Mouse (Mus musculus) lung, postnatal 0 days (tissue): Measurements from ENCODE around the gene Ptbp2. TPM values are rescaled to one million over a fixed set of nuclear protein-coding genes. Genes with fewer than 3 reads are reported as not detected.
A peak's percentile ranks its signal among the peaks of the same experiment; 100 is the strongest.

Experiments
- ATAC-seq: fragments of 200-750 bp; cut with Nextera tagmentation; 2 replicates; pipeline ENCODE4 v1.8.0; 2017; ENCODE audit warnings: moderate library complexity
- DNase-seq: peaks from one replicate; pipeline ENCODE4 v3.0.0-alpha.2; 2016; ENCODE audit warnings: low spot score
- H3K27ac ChIP-seq: fragments of 300-500 bp; sonication (generic); 2 replicates; pipeline ENCODE4 v1.5.1; 2014; ENCODE audit warnings: antibody characterized with exemption, mild to moderate bottlenecking, low read length, mixed read lengths
- H3K27me3 ChIP-seq: fragments of 300-500 bp; sonication (generic); replicated peaks from 2 replicates; pipeline ENCODE4 v1.6.1; 2014; ENCODE audit warnings: low read length, mixed read lengths; ENCODE audit not compliant: insufficient read depth
- H3K36me3 ChIP-seq: fragments of 300-500 bp; sonication (generic); 2 replicates; pipeline ENCODE4 v1.6.1; 2014; ENCODE audit warnings: low read length, mixed read lengths; ENCODE audit not compliant: insufficient read depth
- H3K4me1 ChIP-seq: fragments of 300-500 bp; sonication (generic); 2 replicates; pipeline ENCODE4 v1.6.1; 2014; ENCODE audit warnings: antibody characterized with exemption, low read depth, low read length, mixed read lengths; ENCODE audit not compliant: insufficient read depth
- H3K4me2 ChIP-seq: fragments of 300-500 bp; sonication (generic); replicated peaks from 2 replicates; pipeline ENCODE4 v1.6.1; 2014; ENCODE audit warnings: low read depth, mild to moderate bottlenecking, low read length, moderate library complexity, mixed read lengths
- H3K4me3 ChIP-seq: fragments of 300-500 bp; sonication (generic); 2 replicates; pipeline ENCODE4 v1.5.1; 2014; ENCODE audit warnings: low read depth, low read length
- H3K9ac ChIP-seq: fragments of 300-500 bp; sonication (generic); replicated peaks from 2 replicates; pipeline ENCODE4 v1.6.1; 2014; ENCODE audit warnings: low read depth, mild to moderate bottlenecking
- H3K9me3 ChIP-seq: fragments of 300-500 bp; sonication (generic); 2 replicates; pipeline ENCODE4 v1.6.1; 2016; ENCODE audit warnings: low read length, mixed read lengths
- CTCF ChIP-seq: IDR thresholded peaks from 2 replicates; pipeline ENCODE4 v1.5.1; 2016; ENCODE audit warnings: antibody characterized with exemption, mild to moderate bottlenecking
- EP300 ChIP-seq: IDR thresholded peaks from 2 replicates; pipeline ENCODE4 v1.6.1; 2016; ENCODE audit warnings: antibody characterized with exemption, mild to moderate bottlenecking, control low read depth
- WGBS: fragments of 180-500 bp; shearing (Covaris S2); extraction: QIAGEN DNeasy Blood & Tissue Kit; methylation state at CpG from one replicate; pipeline ENCODE4 v1.1.7; 2014; 5-methylcytosine and 5-hydroxymethylcytosine counted together
- polyA plus RNA-seq: library from polyadenylated mRNA; unstranded; fragments of >200 nt; fragmentation: Nextera tagmentation; extraction: Ambion mirVana; gene quantifications from 2 replicates; pipeline ENCODE4 v1.2.1, GENCODE M21; 2015

Gene Ptbp2
- 21.5 and 22.6 TPM in 2 replicates for polyA plus RNA-seq

GRCm38 (mm10) chr3:119784366-119784765, at the start of gene Ptbp2:
Ptbp2 (minus strand) TSS chr3:119784466.
- Histone ChIP-seq H3K9ac (peak within 1 kb of the TSS; percentile 92; the same call in 1 of the 2 replicates), H3K4me1 (0 out of 2 replicates have a peak, but pooled peaks cover 3% of the 10 kb centered on the region), H3K9me3 (no peaks in the 10 kb centered on the region), H3K4me2 (peak within 1 kb of the TSS; percentile 65), H3K36me3 (no peaks in the 10 kb centered on the region), H3K27ac (peak within 1 kb of the TSS; percentile 96), H3K4me3 (peak within 1 kb of the TSS; percentile 98), H3K27me3 (no peaks in the 10 kb centered on the region)
- ATAC-seq (no peak), DNase-seq (no peak)
- TF ChIP-seq EP300, result no peak
- TF ChIP-seq CTCF, result no peak
- 80% methylated on average over 4 of the region's 4 CpGs for WGBS

- 42% methylated on average over 1 of the region's 1 CpGs for WGBS
- H3K27me3 ChIP-seq, result no peaks in the 10 kb centered on the region
- no peaks in the 10 kb centered on the region for H3K9me3 ChIP-seq
- H3K4me2 ChIP-seq, result no peak overlapping the region
- no peak overlapping the region for H3K9ac ChIP-seq
- no peak for DNase-seq
- no peak for TF ChIP-seq EP300
- TF ChIP-seq CTCF, result no peak
- no peak overlapping the region for H3K27ac ChIP-seq
- no peak overlapping the region for H3K4me3 ChIP-seq
- ATAC-seq, result no peak
- H3K36me3 ChIP-seq, result no peaks in the 10 kb centered on the region
- H3K4me1 ChIP-seq, result no peaks in the 10 kb centered on the region
Measured at GRCm38 (mm10) chr3:119814678-119815077, 30.4 kb upstream of the Ptbp2 start.

- ATAC-seq (no peak), DNase-seq (no peak)
- no peak overlapping the region for H3K9ac ChIP-seq
- H3K9me3 ChIP-seq, result no peaks in the 10 kb centered on the region
- no peak overlapping the region for H3K4me2 ChIP-seq
- WGBS, result 65% methylated on average over 7 of the region's 7 CpGs
- H3K4me1 ChIP-seq, result no peaks in the 10 kb centered on the region
- no peaks in the 10 kb centered on the region for H3K27me3 ChIP-seq
- H3K27ac ChIP-seq, result no peak overlapping the region
- TF ChIP-seq CTCF (no peak), EP300 (no peak)
- no peak overlapping the region for H3K4me3 ChIP-seq
- H3K36me3 ChIP-seq, result no peaks in the 10 kb centered on the region
Measured at GRCm38 (mm10) chr3:119806123-119806522, 21.9 kb upstream of the Ptbp2 start.

GRCm38 (mm10) chr3:119794677-119795365, 10.6 kb upstream of the Ptbp2 start:
- H3K27ac ChIP-seq, result no peak overlapping the region

GRCm38 (mm10) chr3:119782946-119783701, 1.1 kb downstream of the Ptbp2 start:
- H3K4me2 ChIP-seq, result peak overlapping the region; percentile 65
- H3K9ac ChIP-seq, result peak overlapping the region; percentile 92
- H3K9me3 ChIP-seq, result no peaks in the 10 kb centered on the region
- H3K4me1 ChIP-seq, result 0 out of 2 replicates have a peak, but pooled peaks cover 3% of the 10 kb centered on the region
- peak overlapping the region; percentile 96 for H3K27ac ChIP-seq
- WGBS, result 2% methylated on average over 15 of the region's 89 CpGs
- peak; percentile 96 for ATAC-seq
- no peaks in the 10 kb centered on the region for H3K27me3 ChIP-seq
- no peak for TF ChIP-seq EP300
- no peak for TF ChIP-seq CTCF
- peak overlapping the region; percentile 98 for H3K4me3 ChIP-seq
- DNase-seq, result peak; percentile 94
- H3K36me3 ChIP-seq, result no peaks in the 10 kb centered on the region

More at GRCm38 (mm10) chr3:119794677-119795365, 10.6 kb upstream of the Ptbp2 start:
- H3K9ac ChIP-seq, result no peak overlapping the region
- H3K4me1 ChIP-seq, result no peaks in the 10 kb centered on the region
- ATAC-seq (no peak), DNase-seq (no peak)
- TF ChIP-seq CTCF (no peak), EP300 (no peak)
- no peak overlapping the region for H3K4me2 ChIP-seq
- H3K27me3 ChIP-seq, result no peaks in the 10 kb centered on the region
- H3K9me3 ChIP-seq, result 0 out of 2 replicates have a peak, but pooled peaks cover 5% of the 10 kb centered on the region
- no peak overlapping the region for H3K4me3 ChIP-seq
- H3K36me3 ChIP-seq, result no peaks in the 10 kb centered on the region
- 72% methylated on average over 9 of the region's 9 CpGs for WGBS
